Mouse (Mus musculus) heart, adult 2 months (tissue): ENCODE results near the gene Rab3il1.

Experiments used
- CTCF ChIP-seq: fragments of 200-600 bp; IDR thresholded peaks from 2 replicates; pipeline ENCODE4 v1.8.1; 2022; ENCODE audit warnings: antibody characterized with exemption, mild to moderate bottlenecking, moderate library complexity
- POLR2A ChIP-seq: fragments of 200-500 bp; IDR thresholded peaks from 2 replicates; pipeline ENCODE4 v1.6.1; 2011; ENCODE audit warnings: mild to moderate bottlenecking, low read depth, low read length, control low read depth; ENCODE audit not compliant: insufficient read depth

GRCm38 (mm10) chr19:10037534-10037933, 36.1 kb downstream of the Rab3il1 start:
- TF ChIP-seq CTCF = no peak
- TF ChIP-seq POLR2A = no peak
